Mouse (Mus musculus): ENCODE data around the gene Ccdc8.

Gene Ccdc8

DNA sequence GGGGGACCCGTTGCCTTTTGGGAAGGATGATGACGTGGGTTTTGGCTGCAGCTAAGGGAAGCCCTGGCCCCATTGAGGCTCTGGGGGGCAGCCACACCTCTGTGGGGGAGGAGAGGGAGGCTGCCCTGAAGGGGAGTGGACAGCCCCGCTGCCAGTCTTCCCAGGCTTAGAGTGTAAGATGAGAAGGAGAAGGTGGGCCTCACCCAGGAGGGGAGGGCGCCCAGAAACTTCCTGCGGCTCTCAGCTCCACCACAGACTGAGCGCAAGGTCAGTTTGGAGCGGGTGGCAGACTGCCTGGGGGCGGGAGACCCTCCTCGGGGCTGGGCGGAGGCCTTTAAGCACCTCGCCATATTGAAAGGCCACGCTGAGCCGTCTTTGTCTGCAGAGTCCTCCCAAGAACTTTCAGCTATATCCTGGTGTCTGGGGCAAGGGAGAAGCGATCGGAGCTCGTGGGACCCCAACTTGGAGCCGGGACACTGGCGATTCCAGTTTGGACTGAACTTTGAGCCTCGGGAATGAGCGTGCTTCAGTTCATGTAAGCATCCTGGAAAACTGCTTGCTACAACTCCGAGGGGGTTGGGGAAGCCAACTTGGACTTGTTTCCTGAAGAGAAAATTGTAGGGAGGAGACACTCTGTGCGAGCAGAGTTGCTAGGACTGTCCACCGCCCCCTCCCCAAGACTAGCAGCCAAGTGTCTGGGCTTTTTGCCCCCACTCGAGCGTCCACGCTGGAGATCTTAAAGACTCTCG, 1.3 kb downstream of the Ccdc8 start:
- no peak for TF ChIP-seq GATA4 (IDR thresholded peaks at IDR 0.05; ENCODE audit: insufficient replicate concordance, low read length)

DNA sequence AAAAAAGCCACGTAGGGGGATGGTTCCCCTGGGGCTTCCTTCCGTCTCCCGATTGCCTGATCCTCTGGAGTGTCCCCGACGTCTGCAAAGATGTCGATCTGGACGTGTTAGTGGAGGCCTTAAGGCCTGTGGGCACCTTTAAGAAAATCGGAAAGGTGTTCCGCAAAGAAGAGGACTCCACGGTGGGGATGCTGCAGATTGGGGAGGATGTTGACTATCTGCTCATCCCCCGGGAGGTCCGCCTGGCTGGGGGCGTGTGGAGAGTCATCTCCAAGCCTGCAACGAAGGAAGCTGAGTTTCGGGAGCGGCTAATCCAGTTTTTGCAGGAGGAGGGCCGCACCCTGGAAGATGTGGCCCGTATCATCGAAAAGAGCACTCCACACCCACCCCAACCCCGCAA, 1.9 kb downstream of the Ccdc8 start:
- no peak for TF ChIP-seq GATA4 (IDR thresholded peaks at IDR 0.05; ENCODE audit: insufficient replicate concordance, low read length)

DNA sequence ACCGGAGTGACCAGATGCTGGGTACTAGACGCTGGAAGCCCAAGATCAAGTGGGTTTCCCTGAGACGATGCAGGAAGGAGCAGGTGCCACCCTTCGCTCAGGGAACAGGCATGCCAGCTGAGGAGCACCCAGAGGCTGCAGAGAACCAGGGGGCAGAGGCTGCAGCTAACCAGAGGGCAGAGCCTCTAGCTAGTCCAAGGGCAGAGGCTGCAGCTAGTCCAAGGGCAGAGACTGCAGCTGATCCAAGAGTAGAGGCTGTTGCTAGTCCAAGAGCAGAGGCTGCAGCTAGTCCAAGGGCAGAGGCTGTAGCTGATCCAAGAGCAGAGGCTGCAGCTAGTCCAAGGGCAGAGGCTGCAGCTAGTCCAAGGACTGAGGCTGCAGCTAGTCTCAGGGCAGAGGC, 2.8 kb downstream of the Ccdc8 start:
- TF ChIP-seq GATA4 (IDR thresholded peaks at IDR 0.05; ENCODE audit: insufficient replicate concordance, low read length), result no peak

DNA sequence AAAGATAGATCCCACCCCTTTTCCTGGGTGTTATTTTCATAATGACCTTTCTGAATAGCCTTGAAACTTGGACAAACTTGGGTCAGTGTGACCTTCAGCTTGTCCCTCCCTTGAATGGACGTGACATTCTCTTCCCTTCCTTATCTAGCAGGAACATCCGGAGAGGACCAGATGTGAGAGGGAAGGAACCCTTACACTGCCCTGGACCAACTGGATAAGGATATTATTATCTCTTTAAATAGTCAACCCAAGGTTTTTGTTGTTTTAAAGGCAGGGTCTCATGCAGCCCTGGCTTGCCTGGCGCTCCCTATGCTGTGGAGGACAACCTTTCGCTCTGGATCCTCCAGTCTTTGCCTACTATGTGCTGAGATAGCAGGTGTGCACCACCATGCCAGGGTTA, 6.7 kb downstream of the Ccdc8 start:
- peak; percentile 71; the same call in 1 of the 2 replicates for TF ChIP-seq GATA4 (IDR thresholded peaks at IDR 0.05; ENCODE audit: insufficient replicate concordance, low read length)

DNA sequence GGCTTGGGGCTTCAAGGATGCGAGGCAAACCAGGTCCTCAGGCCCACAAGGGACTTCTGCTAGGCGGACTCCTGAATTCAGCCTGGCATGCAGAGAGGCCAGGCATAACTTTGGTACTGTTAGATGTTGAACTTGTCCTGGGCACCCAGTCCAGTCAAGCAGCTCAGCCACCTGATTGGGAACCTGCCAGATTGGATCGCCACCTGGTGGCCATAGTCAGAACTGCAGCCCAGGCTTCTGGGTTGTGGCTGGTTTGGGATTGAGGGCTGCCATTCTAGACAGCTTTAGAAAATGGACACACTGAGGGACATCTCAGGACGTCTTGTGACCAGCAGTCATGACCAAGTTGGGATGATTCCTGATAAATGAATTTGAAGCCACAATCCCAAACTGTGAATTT, 7.1 kb downstream of the Ccdc8 start:
- no peak for TF ChIP-seq GATA4 (IDR thresholded peaks at IDR 0.05; ENCODE audit: insufficient replicate concordance, low read length)

DNA sequence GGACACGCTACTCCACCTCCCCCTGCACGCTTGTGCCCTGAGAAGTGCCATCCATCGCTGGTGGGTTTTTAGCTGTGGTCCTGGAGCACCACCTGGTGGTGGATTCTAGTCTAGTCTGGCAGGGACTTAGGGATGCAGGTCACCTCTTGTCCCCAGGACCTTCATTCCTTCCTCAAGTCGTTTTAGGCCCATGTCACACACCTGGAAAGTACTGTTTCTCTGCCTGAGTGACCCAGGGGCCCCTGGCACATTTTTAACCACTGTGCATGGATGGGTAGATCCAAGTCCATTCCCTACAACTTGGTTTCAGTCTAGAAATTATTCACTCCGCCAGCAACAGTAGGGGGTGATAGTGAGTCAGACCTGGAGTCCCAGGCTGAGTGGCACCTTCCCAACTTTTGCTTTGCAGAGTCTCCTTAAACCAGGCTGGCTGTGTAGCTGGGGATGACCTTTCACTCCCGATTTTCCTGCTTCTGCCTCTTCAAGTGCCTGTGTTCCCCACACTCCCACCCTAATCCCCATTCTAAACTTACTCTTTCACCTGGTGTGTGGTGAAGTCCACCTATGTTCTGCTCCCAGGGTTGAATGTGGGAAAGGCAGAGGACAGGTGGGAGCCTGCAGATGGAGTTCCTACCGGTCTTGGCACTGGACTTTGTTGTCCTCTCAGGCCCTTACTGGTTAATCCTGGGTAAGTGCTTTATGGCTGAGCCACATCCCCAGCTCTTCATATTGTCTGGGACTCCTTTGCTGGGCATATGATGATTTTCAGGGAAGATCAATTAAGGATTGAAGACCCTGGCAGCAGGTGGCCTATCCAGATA, 10.1 kb downstream of the Ccdc8 start:
- no peak for TF ChIP-seq GATA4 (IDR thresholded peaks at IDR 0.05; ENCODE audit: insufficient replicate concordance, low read length)

DNA sequence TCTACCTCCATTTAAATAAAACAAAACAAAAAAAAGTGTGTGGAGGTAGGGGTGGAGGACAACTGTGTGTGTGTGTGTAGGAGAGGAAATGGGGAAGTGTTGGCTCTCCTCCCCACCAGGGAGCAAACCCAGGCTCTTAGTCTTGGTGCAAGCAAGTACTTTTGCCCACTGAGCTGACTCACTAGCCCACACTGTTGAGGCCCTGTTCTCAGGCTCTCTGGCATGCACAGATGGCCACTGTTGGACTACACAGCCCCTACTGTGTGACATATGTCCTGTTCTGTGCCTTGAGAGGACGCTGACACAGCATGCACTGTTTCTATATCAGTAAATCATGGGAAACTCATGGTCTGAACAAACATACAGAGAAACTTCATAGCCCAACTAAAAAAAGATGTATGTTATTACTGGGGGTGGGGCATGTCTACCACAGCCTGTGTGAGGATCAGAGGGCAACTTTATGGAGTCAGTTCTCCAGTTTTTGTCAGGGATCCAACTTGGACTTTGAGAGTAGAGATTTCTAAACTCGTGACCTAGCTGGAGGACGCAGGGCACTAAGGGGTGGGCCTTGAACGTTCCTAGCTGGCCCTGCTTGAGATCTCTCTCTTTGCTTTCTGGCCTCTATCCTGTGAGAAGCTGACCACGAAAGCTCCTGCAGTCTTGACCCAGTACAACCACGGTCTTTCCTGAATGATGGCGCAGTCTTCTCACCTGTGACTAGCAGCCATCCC, 10.9 kb downstream of the Ccdc8 start:
- no peak for TF ChIP-seq GATA4 (IDR thresholded peaks at IDR 0.05; ENCODE audit: insufficient replicate concordance, low read length)

DNA sequence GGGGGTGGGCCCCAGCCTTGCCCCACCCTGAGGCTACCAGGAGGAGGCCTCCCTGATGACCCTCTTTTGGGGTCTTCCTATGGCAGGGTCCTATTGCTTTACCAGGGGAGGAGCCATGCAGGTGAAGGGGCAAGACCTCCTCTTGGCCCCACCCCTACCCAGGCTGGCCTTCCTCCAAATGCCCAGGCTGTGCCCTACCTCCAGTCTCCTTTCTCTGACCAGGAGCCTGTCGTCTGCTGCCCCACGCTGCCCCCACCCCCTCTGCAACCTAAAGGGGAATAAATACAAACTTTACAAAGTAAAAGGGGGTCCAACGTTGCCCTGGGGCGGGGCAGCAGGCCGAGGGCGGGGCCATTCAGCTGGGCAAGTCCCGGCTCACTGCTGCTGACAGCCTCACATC, 12.2 kb downstream of the Ccdc8 start:
- no peak for TF ChIP-seq GATA4 (IDR thresholded peaks at IDR 0.05; ENCODE audit: insufficient replicate concordance, low read length)

DNA sequence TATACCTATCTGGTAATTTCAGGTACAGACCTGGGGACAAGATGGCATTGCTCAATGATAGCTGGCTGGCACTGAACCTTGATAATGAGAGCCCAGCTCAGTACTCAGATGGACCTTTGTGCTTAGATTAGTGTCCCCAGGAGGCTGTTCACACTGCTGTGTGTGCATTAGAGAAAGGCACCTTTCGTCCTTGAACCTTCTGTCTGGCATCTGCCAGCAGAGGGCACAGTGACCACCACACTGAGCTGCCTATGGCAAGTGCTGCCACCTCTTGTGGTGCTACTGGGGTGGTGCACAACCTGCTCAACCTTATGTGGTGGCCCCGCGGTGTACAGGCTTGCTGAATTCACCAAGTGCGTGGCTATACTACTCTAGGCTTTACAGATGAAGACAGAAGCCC, 14.8 kb downstream of the Ccdc8 start:
- peak; percentile 67; the same call in 1 of the 2 replicates for TF ChIP-seq GATA4 (IDR thresholded peaks at IDR 0.05; ENCODE audit: insufficient replicate concordance, low read length)

DNA sequence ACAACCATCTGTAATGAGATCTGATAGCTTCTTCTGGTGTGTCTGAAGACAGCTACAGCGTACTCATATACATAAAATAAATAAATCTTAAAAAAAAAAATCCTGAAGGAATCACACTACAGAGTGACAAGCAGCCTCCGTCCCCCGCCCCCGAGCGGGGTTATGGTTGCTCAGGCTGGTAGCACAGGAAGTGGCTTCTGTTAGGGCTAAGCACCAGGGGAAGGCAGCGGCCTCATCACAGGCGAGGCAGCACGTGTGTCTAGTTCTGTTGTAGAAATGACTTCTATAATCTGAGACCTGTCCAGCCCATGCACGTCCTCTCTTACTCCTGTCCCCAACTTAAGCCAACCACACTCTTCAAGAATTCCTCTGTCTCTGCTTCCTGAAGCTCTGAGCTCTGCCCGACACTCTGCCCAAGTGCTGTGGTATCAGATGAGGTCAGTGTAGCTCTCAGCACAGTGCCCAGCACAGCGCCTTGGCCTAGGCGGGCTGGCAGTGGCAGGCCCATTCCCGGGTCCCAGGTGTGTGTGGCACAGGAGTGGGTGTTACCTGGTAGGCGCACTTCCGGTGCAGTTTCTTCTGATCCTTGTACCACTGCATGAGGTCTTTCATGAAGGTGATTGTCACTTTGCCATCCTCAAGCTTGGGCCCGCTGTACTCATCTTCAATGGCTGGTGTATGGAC, 17.0 kb downstream of the Ccdc8 start:
- TF ChIP-seq GATA4 (IDR thresholded peaks at IDR 0.05; ENCODE audit: insufficient replicate concordance, low read length), result no peak

DNA sequence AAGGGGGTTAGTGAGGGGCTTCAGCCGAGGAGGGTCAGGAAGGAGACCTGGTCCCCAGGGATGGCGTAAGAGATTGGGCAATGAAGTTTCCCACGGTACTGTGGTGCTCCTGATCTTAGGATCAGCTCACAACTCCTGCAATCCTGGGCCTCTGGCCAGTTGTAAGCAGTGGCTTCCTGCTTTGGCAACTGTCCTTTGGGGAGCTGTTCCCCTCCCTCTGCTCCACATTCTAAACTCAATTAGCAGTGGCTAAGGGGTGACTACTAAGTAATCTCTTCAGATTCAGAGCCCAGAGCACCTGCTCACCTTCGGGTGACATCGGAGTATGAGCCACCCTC, 17.5 kb downstream of the Ccdc8 start:
- TF ChIP-seq GATA4 (IDR thresholded peaks at IDR 0.05; ENCODE audit: insufficient replicate concordance, low read length), result no peak

DNA sequence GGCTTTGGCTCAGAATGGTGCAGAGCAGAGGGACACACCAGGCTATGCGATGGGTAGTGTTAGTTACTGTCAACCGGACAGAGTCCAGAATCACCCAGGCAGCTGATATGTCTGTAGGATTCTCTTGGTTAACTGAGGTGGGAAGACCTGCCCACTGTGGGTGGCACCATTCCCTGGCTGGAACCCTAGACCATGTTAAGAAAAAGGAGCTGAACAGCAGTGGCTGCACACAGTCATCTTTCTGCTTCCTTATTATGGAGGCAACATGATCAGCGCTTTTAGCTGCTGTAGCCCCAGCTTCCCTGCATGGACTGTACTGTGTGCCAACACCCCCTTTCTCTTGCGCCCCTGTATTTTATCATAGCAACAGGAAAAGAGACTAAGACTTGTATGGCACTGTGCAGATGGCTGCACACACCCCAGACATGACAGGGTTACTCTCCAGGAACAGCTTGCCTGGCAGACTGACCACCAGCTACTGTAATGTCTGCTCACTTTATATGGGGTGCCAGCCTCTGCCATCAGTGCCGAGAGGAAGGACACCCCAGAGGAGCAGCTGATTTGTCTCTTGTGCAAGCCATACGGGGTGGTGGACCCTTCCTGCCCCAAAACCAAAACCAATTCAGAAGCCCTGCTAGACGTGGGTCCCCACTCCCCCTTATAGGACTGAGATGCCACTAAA, 19.5 kb downstream of the Ccdc8 start:
- TF ChIP-seq GATA4 (IDR thresholded peaks at IDR 0.05; ENCODE audit: insufficient replicate concordance, low read length), result no peak

DNA sequence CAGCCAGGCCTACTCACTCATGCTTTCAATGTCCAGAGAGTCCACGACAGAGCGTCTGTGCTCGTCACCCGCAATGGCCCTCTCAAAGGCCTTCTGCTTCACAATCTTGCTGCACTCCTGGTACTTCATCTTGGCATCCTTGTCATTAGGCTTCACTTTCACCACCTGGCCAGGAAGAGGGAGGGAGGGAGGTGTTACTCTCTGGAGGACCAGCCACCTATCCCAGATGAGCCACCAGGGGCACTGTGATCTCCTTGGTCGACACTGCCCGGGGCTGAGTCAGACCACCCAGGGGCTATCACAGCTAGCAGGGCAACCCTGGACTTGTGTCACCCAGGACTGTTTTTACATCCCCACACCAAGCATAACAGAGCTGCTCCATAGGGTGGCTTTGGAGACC, 22.9 kb downstream of the Ccdc8 start:
- no peak for TF ChIP-seq GATA4 (IDR thresholded peaks at IDR 0.05; ENCODE audit: insufficient replicate concordance, low read length)

DNA sequence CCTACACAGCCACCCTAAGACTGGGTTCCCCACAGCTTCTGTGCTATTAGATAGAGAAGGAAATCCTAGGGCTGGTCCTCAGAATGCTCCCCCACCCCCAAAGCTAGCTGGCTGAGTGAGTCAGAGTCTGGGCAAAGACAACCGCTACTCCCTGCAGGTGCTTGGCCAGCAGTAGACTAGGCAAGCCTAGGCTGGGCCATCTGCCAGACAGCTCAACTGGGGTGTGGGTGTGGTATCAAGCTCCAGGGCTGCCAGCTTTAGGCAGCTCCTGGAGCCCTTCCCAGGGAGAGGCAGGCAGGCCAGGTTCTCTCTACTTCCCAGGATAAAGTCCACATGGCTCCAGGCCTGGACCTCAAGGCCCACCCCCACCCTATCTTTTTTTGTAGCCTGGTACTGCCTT, 24.5 kb downstream of the Ccdc8 start:
- TF ChIP-seq GATA4 (IDR thresholded peaks at IDR 0.05; ENCODE audit: insufficient replicate concordance, low read length), result no peak; the same call in 1 of the 2 replicates

DNA sequence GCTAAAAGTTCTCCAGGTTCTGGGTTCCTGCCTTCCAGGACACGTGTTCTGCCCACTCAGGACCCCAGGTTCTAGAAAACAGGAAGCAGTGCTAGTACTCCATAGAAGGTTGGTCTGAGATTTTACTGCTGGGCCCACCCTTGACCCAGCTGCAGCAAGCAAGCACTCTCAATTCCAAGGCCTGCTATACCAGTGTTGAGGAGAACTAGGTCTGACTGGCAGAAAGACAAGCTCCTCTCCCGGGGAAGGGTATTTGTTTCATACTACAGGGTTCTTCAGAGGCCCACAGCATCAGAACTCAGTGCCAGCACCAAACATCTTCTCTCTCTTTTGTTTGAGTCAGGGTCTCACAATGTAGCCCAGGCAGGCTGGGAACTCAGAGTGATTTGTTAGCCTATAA, 25.4 kb downstream of the Ccdc8 start:
- no peak for TF ChIP-seq GATA4 (IDR thresholded peaks at IDR 0.05; ENCODE audit: insufficient replicate concordance, low read length)
